Mouse (Mus musculus): ENCODE results near the gene Amigo1.

Amigo1 gene

DNA sequence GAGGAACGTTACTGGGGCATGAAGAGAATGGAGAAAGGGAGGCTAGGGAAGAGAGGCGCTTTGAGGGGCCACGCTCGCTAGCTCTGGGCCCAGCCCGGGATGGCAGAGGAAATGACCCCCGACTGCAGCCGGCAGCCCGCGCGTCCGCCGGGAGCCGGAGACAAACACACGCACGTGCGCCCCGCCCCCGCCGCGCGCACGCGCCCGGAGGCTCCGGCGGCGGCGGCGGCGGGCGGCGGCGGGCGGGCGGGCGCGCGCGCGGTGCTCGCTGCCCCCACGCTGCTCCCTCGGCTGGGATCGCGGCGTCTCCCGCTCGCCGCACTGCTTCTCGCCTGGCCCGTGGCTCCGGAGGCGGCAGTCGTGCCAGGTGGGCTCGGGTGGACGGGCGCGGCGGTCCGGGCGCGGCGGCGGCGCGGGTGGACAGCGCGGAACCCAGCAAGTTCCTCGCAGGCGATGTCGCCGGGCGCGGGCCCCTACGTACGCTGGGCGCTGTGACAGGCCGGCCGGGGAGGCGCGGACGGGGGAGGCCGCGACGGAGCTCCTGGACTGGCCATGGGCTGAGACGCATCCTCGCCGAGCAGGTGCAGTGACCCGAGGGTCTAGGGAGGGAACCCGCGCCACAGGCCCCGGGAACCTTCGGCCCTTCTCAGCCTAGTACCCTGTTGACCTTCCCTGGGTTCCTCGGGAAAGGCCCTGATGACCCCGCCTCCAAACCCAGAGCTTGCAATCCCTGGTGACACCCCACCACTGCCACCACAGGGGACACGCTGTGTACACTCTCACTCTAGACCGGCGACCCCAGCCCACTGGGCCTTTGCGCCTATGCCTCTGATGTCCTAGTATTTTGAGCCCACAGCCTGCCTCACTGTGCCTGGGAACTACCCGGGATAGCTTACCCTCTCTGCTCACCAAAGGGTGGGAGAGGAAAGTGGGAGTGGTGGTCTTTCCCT is at the start of gene Amigo1:
TSS of gene Amigo1 (plus strand) at position 238 of the 950 bp plus-strand sequence.
- DNase-seq (ENCODE audit: low read depth, low spot score): no peak

DNA sequence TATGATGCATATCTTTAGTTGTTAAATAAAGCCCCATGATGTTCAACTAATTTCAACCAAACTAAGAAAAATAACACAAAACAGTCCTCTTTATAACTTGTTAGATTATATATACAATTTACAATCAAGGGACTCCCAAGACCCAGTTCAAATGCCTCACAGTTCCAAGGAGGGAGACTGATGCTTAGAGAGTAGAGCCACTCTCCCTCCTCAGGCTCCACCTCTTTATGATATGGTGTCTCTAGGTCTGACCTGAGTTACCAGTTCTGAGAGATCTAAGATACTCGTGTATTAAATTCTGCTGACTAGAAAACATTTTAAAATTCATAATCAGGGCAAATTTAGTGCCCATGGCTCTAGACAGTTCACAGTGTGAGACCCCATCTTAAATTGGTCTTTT is 47.0 kb upstream of the Amigo1 start:
- DNase-seq (ENCODE audit: low read depth, low spot score): no peak

DNA sequence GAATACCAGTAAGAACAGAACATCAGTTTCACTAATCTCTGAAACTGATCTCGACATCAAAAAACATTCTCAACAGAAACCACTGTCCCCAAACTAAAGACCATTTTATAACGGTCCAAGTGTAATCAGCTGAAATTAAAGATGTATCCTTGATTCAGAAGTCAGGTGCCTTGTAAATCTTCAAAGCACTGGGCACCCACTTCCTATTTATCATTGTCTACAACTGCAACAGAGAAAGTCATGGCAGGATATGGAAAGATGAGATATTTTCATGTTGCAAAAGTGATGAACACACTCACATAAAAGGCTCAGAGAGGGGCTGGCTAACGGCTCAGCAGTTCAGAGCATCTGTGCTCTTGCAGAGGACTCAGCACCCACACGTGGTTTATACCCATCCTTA is 45.3 kb upstream of the Amigo1 start:
- DNase-seq (ENCODE audit: low read depth, low spot score): no peak

DNA sequence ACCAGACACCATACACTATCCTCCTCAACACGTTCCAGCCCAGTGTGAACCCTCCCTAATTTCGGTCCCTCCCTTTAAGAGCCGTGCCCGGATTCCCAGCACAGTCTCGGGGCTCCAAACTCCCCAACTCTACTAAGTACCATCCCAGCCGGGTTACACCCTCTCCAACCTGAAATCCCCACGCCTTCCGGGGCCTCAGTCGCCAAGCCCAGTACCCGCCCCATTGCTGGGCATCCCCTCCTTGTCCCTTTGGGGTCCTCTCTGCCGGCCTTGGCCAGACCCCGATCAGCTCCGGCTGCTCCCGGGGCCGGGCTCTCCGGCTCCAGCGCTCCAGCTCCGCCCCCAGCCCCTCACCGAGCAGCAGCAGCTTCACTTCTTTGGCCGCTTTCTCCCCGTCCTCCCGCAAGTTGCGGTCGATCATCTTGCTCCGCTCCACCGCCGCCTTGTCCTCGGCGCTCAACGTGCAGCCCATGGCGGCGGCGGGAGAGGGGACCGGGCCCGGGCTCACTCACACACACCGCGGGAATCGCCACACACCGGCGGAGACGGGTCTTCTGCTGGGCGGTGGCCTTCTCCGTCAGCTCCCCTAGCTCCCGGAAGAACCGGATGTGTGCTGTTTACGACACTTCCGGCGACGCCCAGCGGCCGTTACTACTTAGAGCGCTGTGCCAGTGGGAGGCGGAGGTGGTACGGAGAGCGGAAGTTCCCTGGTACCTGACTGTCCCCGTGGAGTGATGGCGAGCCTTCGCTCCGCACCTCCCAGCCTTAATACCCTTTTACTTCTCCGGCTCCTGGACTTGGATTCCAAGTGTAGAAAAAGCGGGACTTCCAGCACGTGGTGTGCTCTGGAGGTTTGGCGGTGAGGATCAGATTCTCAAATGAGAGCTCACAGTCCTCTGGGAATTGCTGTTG is 40.3 kb upstream of the Amigo1 start, which contains the start of gene Gnai3:
TSS of gene Gnai3 (minus strand) at position 613 of the 912 bp plus-strand sequence.
- DNase-seq (ENCODE audit: low read depth, low spot score): peak; percentile 95

DNA sequence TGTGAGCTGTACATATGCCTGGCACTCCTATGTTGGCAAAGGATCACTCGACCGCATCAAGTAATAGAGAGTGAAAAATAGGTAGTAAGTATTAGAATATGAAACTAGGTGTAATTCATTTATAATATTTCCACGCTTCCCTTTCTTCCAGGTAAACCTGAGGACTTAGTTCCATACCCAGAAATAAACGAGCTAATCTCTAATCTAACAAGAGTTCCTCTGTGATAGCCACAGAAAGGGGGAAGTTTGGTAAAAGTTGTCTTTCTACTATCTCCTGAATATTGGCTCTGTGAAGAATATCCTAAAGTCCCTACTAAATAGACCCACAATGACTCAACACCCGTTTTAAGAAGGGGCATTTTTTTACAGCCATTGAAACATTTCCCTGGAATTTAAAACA is 39.5 kb upstream of the Amigo1 start:
- no peak for DNase-seq (ENCODE audit: low read depth, low spot score)

DNA sequence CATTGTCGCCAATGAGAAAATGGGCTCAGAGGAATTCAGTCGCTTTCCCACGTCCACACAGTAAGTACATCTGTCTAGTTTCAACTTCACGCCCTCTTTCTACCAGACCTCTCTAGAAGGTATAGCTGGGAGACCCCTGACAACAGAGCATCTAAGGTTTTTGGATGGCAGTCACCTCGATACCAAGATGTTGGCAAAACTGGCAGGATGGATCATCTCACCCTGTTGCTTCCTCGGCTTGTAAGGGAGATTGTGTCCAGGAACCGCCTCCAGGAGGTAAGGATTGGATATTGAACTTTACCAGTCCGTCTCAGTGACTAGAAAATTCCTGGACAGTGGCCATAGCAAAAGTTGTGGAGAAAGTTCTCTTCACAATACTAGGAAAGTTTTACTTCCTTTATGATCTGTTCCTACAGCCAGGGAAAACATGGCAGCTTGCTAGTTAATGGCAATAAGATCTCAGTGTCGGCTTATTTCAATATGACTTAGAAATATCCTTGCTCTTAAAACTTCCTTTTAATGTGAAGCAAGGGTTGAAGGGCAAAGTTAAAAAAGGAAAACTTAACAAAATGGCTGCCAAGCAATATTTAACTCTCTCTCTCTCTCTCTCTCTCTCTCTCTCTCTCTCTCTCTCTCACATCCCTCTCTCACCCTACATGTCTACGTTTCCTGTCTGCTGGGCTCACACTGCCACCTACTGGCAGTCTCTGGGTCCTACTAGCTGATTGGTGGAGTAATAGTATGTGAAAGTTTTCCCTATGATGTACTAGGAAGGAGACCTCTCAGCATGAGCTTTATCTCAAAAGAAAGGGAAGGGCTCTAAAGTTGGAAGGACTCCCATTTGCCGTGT is 38.5 kb upstream of the Amigo1 start:
- peak; percentile 91 for DNase-seq (ENCODE audit: low read depth, low spot score)

DNA sequence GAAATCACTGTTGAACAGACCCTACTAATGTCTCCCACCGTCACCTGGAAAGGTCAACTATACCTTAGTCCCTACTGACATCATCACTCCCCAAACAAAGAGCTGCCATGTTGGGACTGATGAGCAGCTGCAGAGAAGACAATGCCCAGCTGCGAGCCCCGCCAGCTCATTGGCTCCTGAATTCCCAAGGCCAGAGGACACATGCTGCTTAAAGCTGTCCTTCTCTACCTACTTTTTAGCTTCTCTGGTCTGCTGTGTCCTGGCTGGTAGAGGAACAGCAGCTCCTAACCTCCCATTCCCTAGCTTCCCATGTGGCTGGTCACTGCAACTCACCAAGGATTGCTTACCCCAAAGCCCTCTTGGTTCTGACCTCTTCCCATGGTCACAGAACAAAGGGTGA is 33.8 kb upstream of the Amigo1 start:
- DNase-seq (ENCODE audit: low read depth, low spot score): no peak

DNA sequence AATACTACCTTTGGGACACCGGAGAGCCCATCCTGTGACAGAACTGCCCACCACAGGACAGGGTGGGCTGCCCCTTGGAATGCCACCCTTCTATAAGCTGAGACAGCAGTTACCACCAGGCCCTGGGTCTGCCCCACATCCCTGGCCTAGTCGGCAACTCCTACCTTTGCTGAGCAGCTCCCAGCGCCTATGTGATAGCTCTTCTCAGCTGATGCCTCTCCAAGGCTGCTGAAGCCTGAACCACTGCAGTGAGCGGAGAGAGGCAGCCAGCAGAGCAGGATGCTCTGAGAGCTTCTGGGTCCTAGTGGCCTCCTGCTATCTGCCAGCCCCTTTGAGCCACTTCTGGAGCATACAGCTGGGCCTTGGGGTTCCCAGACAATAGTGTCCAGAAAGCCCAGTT is 31.5 kb upstream of the Amigo1 start, which contains the start of gene Gpr61:
TSS of gene Gpr61 (minus strand) at position 227 of the 400 bp plus-strand sequence.
- DNase-seq (ENCODE audit: low read depth, low spot score): no peak

DNA sequence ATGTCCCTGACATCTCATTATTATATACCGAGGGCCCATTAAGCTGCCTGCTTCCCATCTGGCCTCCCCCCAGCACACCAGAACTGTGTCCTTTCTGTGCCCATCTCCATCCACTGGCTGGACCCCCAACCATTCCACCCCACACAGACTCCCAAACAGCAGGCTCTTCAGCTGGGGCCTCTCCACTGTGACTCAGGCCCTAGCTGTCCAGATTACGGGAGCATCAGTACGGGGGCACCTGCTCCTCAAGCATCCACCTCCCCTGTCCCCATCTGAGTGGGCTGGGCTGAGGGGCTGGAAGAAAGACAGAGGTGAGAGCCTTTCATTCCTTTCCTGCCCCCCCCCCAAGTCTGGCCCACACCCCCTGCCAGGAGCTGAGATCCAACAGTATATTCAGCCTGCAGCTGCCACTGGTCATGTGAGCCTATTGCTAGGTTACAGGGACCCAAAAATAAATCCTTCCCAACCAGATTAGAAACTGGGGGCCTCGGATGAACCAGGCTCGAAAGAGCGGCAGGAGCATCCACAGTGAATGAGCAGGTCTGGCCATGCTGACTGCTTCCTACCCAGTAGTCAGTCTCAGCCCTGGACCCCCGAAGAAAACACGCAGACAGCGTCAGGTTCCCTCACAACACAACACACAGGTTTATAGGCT is 27.6 kb upstream of the Amigo1 start:
- DNase-seq (ENCODE audit: low read depth, low spot score): no peak

DNA sequence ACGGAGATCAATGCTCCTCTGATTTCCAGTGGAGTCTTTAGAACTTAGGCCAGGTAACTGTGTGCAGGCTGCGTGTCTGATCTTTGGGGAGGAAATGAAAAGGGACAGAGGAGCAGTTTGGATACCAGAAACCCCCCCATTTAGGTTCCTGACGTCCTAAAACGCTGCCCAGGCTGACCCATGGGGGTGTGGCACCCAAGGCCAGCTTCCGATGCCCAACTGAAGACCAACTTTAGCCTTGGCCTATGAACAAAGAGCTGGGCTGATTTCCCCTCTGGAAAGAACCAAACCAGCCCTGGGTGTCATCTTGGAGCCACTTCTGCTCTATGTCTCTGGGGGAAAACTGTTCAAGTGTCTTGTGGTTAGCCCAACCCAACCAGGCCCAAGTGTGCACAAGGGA is 22.0 kb upstream of the Amigo1 start:
- no peak for DNase-seq (ENCODE audit: low read depth, low spot score)

DNA sequence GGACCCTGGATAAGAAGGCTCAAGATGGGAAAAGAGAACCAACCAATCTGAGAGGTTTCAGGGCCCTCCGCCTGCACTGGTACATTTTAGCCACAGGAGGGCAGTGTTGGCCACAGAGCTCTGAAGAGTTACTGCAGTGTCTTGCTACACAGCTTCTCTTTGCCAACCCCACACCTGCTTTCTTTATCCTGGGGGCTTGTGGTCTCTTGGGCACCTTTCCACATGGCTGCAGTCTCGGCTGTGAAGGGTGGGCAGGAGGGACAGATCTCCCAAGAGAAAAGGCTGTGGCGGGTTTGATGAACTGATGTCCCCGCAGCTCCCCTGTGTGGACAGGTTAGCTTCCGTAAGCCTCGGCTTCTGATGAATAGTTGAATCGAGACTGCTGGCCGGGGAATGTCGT is 21.3 kb upstream of the Amigo1 start:
- DNase-seq (ENCODE audit: low read depth, low spot score): peak; percentile 77

DNA sequence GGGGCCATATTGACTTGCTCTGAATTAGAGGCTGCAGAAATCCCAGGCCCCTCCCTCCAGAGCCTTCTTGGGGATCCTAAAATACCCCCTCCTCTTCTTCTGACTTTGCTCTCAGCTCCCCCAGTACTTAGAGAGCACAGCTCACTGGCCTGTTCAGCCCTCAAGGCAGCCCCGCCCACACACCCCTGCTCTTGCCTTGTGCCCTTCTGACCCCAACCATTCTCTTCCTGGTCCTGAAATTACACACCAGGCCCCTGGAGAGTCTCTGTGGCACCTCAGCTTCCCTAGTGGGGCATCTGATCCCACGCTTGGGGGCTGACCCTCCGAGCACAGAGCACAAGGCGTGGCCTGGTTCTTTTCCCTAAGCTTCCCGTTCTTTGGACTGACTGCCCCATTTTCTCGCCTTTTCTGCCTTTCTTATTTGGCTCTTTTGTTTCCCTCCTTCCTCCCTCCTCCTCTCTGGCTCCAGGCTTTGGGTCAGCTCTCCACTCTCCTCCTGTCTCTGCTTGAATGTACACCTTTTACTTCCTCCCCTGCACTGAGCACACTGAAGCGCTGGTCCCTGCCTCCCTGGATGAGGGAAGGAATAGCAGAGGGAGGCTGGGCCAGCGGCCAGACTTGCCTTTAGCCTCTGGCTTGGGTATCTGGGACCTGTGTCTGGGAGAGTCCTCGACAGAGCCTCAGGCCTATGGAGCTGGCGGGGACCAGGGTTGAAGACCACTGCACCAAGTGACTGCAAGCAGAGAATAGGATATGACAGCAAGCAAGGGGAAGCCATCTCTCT is 20.4 kb upstream of the Amigo1 start:
- DNase-seq (ENCODE audit: low read depth, low spot score): peak; percentile 25

DNA sequence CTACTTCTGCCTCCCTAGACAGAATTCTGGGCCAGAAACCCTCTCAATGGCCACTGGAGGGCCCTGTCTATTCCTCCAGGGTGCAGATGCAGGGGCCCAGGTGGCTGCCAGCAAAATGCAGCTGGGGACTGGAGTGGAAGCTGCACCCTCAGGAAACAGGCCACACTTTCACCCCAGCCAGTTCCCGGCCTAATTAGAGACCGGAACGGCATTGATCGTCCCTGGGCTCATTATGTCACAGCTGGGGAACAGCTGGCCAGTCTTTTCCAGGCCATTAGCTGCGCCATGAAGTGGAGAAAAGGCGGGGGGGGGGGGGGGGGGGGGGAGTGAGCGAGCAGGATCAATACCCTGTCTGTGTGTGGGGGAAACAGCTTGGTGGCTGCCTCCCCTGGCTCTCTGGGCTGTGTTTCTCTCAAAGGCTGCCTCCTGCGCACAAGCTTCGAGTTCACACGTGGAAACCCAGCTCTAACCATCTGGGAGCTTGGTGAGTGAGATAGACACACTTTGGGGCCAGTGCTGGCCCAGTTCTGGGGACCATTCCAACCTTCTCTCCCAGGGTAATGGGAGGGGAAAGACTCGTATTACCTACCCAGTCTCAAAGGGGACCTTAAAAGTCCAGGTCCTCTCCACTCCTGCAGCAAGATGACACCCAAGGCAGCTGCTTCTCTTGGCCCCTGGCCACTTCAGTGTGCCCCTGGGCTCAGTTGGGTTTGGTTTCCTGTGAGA is 19.5 kb upstream of the Amigo1 start:
- DNase-seq (ENCODE audit: low read depth, low spot score): peak; percentile 20

DNA sequence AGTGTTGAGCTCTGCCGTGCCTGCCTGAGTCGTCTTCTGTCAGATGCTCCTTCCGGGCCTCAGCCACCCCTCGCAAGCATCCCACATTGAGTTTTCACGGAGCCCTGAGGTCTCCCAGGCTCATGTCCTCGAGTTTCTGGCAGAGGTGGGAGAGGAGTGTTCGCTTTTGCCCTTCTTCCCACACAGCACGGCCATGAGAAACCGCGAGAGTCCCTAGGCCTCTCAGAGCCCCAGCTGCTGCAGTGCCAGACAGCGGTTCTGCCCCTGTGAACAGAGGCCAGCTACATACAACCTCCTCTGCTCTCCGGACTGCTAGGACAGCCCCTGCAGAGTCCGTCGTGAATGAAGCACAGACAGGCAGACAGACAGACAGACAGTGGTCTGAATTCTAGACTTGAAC is 18.6 kb upstream of the Amigo1 start:
- no peak for DNase-seq (ENCODE audit: low read depth, low spot score)

DNA sequence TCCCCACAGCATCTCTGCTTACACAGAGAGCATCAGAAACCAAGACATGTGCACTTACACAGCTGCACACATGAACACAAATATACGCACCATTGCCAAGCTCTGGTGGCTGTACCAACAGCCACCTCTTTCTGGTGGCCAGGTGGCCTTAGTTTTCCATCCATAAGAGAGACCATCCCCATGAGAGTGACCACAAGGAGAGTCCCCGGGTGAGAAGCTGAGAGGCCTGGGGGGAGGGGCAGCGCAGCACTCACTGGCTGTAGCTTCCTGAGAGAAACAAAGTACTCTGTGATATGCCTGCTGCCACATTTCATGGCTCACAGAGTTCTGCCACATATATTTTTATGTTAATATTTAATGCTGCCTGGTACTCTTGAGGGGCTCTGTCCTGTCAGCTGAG is 16.9 kb upstream of the Amigo1 start:
- DNase-seq (ENCODE audit: low read depth, low spot score): no peak

DNA sequence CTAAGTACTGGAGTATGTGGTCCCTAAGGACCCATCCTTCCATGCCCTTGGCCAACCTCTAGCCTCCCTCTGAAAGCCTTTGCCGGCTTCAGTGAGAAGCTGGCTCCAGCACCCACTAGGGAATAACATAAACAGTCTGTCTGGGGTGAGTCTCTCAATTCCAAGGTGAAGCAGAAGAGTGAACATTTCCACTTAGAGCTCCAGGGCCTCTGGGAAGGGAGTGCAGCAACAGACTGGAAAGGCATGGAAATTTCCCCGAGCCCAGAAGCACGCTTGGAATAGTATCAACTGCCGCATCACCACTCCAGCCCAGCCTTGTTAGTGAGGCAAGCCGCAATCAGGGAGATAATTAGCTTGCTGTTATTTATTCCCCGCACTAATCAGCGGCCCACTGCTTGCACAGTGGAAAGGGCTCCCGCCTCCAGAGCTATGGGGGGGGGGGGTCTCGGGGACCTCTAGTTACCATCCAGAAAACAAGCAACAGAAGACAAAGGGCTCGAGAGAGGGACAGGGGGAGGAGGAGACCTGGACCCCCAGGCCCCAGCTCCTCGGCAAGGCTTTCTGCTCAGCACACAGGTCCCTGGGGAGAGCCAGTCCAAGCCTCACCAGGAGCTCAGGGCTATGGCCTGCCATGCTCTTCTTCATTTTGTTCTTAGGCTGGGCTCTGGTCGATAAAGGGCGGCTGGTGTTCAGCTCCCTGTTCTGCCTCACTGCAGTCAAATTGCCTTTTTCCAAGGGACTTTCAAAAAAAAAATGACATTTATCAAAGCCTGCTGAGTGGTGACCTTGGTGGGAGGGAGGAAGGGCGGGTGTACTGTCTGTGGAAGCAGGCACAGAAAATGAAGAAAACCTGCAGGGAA is 11.2 kb upstream of the Amigo1 start:
- no peak for DNase-seq (ENCODE audit: low read depth, low spot score)

DNA sequence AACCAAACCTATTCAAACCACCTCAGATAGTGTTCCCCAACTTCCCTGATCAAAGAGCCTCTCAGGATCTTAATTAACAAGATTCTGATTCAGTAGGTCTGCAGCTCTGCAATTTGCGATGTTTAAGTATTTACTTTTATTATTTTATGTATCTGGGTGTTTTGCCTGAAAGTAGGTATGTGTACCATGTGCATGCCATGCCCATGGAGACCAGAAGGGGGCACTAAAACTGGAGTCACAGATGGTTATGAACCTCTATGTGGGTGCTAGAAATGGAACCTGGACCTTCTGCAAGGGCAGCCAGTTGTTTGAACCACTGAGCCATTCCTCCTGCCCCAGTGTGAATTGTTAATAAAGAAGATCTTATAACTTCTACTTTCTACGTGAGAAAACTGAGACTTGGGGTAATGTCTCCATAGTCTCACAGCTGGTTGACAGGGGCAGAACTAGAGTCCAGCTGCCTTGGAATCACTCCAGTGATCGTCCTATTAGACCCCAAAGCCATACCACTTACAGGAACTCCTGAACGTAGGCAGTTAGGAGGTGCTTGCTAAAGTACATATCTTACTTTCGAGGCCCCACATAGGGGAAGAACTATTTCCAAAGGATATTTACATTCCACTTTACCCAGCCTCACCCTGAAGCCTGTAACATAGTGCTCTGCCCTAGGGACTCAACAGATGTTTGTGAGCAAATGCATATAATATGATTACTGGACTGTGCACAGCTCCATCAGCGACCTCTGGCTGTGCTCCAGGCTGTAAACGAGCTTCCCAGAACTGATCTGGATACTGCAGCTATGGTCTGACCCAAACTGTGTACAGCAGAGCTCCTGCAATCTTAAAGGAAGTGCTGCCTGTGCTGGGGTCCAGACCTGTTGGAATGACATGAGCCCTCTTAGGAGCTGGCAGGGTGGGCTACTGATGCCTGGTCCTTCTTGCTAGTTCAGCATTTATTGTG is 7.1 kb upstream of the Amigo1 start:
- DNase-seq (ENCODE audit: low read depth, low spot score): no peak

All from ES-CJ7 (cell line).